Comparison of ENCODE assay signal across 13 mouse cellular contexts in the genomic region with DNA sequence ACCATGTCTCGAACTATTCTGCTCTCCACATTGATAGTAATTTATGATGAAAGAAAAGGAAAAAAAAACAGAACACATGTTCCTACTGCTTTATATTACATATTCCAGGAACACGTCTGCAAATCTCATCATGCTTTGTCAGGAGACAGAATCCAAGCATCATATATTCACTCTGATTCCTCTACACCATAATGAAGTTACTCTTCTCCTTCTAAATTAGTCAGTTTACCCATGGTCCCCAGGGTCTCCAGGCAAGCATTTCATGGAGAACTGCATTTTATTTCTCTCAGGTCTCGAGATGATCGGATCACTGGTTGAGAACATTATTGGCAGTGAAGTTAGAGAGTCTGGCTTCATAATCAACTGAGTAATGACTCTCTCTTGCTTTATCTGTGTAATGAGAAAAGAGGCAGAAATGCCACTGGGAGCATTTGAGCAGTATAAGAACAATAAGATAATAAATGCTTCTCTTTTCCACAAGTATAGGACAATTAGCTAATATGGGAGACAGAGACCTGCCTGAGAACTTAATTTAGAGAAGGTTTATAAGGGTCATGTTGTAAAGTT.
"Had no signal": no experiment of that assay in that cellular context is flagged by ENCODE, and none has a peak within 500 bp of the region (broad histone marks: within the 10 kb centered on the region; RNA-seq: fewer than 3 reads in every experiment).

No protein-coding gene starts in this region.

- H3K9ac ChIP-seq: liver, embryonic 13.5 days; liver, postnatal 0 days; midbrain, embryonic 13.5 days had no signal

- H3K27me3 ChIP-seq: liver, embryonic 13.5 days; midbrain, embryonic 13.5 days had no signal

- H3K36me3 ChIP-seq: liver, embryonic 13.5 days; midbrain, embryonic 13.5 days had no signal

- H3K4me3 ChIP-seq: liver, embryonic 13.5 days; midbrain, embryonic 13.5 days had no signal

- ATAC-seq: liver, postnatal 0 days; midbrain, embryonic 13.5 days had no signal

- H3K4me1 ChIP-seq: liver, embryonic 13.5 days; midbrain, embryonic 13.5 days had no signal

- H3K27ac ChIP-seq: liver, embryonic 13.5 days; midbrain, embryonic 13.5 days had no signal

- DNase-seq: kidney, adult 11 months; kidney, adult 9 months; kidney, postnatal 10 days; left cerebral cortex, postnatal 4 days; liver; liver, embryonic 13.5 days; liver, postnatal 0 days; retina, postnatal 1 day; right cerebral cortex, postnatal 4 days; spleen, adult 18-20 months; thymus, adult 18-20 months; thymus, postnatal 14 days had no signal

- H3K9me3 ChIP-seq: liver, embryonic 13.5 days; midbrain, embryonic 13.5 days had no signal

- H3K4me2 ChIP-seq: liver, embryonic 13.5 days; midbrain, embryonic 13.5 days had no signal
